Mouse (Mus musculus): Measurements from ENCODE around the gene Gsk3a. TPM values are rescaled to one million over a fixed set of nuclear protein-coding genes. Genes with fewer than 3 reads are reported as not detected.

Gene Gsk3a
- polyA plus RNA-seq, 1 experiment = 226 TPM

DNA sequence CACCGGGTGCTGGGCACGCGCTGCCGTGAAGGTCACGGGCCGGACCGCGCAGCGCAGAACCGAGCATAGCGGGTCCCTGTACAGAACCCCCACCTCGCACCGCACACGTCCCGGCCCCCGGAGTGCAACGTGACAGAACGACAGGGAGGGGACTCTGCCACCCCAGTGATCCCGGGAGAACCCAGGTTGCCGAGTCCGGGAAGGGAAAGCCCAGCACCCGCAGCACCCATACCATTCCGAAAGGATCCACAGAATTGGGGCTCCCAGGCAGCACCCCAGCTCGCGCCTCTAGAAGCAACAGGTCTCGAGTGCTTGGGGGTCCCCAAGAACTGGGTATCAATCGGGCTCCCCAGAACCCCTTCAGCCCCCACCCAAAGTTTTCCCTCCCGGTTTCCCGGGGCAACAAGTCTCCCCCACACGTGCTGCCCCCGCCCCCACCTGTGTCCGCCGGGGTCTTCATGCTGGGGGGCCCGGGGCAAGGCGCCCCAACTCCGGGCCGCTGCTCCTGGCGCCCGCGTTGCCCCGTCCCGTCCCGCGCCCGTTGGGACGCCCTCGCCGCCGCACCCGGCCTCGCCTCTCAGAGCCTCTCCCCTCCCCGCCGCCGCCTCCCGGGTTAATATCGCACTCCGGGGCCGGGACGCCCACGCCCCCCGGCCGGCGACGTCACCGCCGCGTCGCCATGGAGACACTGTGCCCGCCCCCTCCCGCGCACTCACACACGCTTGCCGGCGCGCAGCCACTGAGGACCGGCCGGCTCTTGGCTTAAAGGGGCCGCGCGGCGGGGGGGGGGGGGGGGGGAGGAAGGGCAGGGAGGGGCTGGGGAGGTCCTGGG lies 12.7 kb upstream of the Gsk3a start, which contains the start of gene Erf:
Gene Erf, minus strand, starts transcription at position 621 of the 832 bp plus-strand sequence.
- DNase-seq = peak; percentile 91 to 92
- peak within 1 kb of the TSS; percentile 72 for H3K4me3 ChIP-seq (replicated peaks; ENCODE audit: insufficient read depth, low read depth, low read length)

DNA sequence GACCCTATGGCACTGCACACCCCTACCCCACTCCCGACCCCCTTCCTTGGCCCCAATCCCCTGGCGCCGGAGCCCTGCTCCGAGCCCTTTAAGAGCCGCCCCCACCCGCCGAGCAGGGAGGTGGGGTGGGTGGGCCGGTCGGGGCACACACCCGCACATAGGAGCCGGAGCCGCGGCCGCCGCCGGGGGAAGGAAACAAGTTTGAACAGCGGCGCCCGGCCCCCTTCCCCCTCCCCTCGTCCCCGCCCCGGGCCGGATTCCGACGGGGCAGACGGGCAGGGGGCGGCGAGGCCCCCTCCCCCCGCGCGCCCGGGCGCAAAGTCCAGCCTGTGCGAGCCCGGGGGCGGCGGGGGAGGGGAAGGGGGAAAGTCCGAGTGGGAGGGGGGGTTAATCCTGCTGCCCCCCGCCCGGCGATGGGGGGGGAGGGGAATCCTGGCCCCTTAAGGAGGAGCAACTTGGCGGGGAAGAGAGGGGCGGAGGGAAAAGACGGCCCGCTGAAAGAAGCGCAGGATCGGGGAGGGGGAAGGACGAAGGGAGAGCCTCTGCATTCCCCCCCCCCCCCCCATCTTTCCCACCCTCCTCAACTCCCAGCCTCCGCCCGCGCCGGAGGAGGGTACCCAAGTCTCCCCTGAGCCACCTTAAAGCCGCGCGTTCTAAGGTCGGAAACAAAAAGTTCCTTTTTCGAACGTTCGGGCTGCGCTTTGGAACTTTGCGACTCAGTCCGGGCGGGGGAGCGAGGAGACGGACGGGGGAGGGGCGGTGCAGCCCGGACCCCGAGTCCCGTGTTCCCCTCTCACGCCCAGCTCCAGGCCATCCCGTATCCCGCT lies 11.9 kb upstream of the Gsk3a start:
- under 1% methylated on average over 61 of the region's 73 CpGs for WGBS
- TF ChIP-seq CTCF (IDR thresholded peaks at IDR 0.05; ENCODE audit: borderline replicate concordance, insufficient read depth, low read depth, low read length) = no peak
- TF ChIP-seq POLR2A (IDR thresholded peaks at IDR 0.05; ENCODE audit: borderline replicate concordance, insufficient read depth, low read length) = no peak; the same call in 1 of the 2 replicates
- H3K27ac ChIP-seq (ENCODE audit: insufficient read depth, low read length) = peak overlapping the region; percentile 60
- no peaks in the 10 kb centered on the region for H3K27me3 ChIP-seq (ENCODE audit: control insufficient read depth, insufficient read depth, low read length)
- H3K4me1 ChIP-seq (ENCODE audit: control insufficient read depth, insufficient read depth, low read length) = peaks cover 17% of the 10 kb centered on the region; the same call in 1 of the 2 replicates
- H3K4me3 ChIP-seq (replicated peaks; ENCODE audit: insufficient read depth, low read depth, low read length) = peak overlapping the region; percentile 72
- peak; percentile 66 to 67 for DNase-seq

More for the DNA sequence above, 12.7 kb upstream of the Gsk3a start, which contains the start of gene Erf:
- TF ChIP-seq CTCF (IDR thresholded peaks at IDR 0.05; ENCODE audit: borderline replicate concordance, insufficient read depth, low read depth, low read length) = no peak
- peak; percentile 35; the same call in 1 of the 2 replicates for TF ChIP-seq POLR2A (IDR thresholded peaks at IDR 0.05; ENCODE audit: borderline replicate concordance, insufficient read depth, low read length)
- WGBS = 1% methylated on average over 67 of the region's 81 CpGs
- Histone ChIP-seq H3K4me1 (ENCODE audit: control insufficient read depth, insufficient read depth, low read length) (peaks cover 17% of the 10 kb centered on the region; the same call in 1 of the 2 replicates), H3K27ac (ENCODE audit: insufficient read depth, low read length) (peak within 1 kb of the TSS; percentile 98), H3K27me3 (ENCODE audit: control insufficient read depth, insufficient read depth, low read length) (no peaks in the 10 kb centered on the region)

DNA sequence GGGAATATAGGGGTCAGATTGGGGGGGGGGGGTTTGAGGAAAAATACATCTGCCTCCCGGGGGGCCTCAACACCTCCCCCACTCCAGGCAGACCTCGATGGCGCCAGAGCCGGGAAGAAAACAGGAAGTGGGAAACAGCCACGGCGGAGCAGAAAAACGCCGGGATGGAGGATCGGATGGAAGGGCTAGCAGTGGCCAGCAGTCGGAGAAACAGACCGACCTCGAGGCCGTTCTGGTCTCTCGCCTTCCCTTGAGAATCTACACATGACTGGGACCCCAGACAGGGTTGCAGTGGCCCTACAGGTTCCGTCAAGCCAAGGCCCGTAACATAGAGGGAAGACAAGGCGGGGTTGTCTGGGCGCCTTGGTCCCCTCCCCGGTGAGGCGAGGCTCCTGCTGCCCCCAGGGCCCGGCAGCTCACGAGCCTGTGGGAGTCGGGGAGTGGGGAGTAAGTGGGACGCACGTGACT lies 11.2 kb upstream of the Gsk3a start:
- WGBS = under 1% methylated on average over 25 of the region's 25 CpGs
- no peaks in the 10 kb centered on the region for H3K27me3 ChIP-seq (ENCODE audit: control insufficient read depth, insufficient read depth, low read length)

DNA sequence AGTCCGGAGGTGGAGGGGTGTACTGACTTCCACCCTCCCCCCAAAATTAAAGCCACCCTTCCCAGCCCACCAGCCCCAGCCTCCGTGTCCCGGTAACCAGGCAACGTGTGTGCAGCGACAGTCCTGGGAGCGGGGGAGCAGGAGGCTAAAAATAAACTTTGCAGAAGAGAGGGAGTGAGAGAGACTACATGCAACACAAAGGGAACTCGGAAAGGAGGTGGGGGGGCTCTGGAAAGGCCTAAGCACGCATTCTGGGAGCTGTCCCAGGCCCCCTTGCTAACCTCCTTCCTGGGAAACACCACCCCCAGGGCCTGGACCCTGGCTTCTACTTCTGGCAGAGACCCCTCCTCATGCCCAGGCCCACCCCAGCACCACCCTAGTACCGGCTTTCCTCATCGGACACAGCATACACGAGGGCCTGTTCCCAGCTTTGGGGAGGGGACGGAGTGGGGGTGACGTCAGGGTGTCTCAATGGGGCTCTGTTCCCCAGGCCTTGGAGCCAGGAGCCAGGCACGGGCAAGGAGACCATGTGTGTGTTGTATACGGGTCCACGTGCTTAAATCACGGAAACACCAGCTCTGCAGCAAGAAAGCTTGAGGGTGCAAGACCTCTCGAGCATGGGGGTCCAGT lies 10.5 kb upstream of the Gsk3a start:
- H3K27me3 ChIP-seq (ENCODE audit: control insufficient read depth, insufficient read depth, low read length) = no peaks in the 10 kb centered on the region
- TF ChIP-seq CTCF (IDR thresholded peaks at IDR 0.05; ENCODE audit: borderline replicate concordance, insufficient read depth, low read depth, low read length) = no peak
- TF ChIP-seq POLR2A (IDR thresholded peaks at IDR 0.05; ENCODE audit: borderline replicate concordance, insufficient read depth, low read length) = no peak
- peaks cover 17% of the 10 kb centered on the region; the same call in 1 of the 2 replicates for H3K4me1 ChIP-seq (ENCODE audit: control insufficient read depth, insufficient read depth, low read length)
- DNase-seq = peak; percentile 55
- WGBS = 15% methylated on average over 18 of the region's 18 CpGs
- peak overlapping the region; percentile 39 for H3K4me3 ChIP-seq (replicated peaks; ENCODE audit: insufficient read depth, low read depth, low read length)
- H3K27ac ChIP-seq (ENCODE audit: insufficient read depth, low read length) = peak overlapping the region; percentile 56; the same call in 1 of the 2 replicates

More for the DNA sequence above, 11.2 kb upstream of the Gsk3a start:
- Histone ChIP-seq H3K4me1 (ENCODE audit: control insufficient read depth, insufficient read depth, low read length) (peaks cover 17% of the 10 kb centered on the region; the same call in 1 of the 2 replicates), H3K27ac (ENCODE audit: insufficient read depth, low read length) (peak overlapping the region; percentile 60), H3K4me3 (replicated peaks; ENCODE audit: insufficient read depth, low read depth, low read length) (peak overlapping the region; percentile 72)
- peak in 1 of 2 experiments; percentile 53 for DNase-seq
- peak; percentile 16; the same call in 1 of the 2 replicates for TF ChIP-seq POLR2A (IDR thresholded peaks at IDR 0.05; ENCODE audit: borderline replicate concordance, insufficient read depth, low read length)
- no peak for TF ChIP-seq CTCF (IDR thresholded peaks at IDR 0.05; ENCODE audit: borderline replicate concordance, insufficient read depth, low read depth, low read length)

DNA sequence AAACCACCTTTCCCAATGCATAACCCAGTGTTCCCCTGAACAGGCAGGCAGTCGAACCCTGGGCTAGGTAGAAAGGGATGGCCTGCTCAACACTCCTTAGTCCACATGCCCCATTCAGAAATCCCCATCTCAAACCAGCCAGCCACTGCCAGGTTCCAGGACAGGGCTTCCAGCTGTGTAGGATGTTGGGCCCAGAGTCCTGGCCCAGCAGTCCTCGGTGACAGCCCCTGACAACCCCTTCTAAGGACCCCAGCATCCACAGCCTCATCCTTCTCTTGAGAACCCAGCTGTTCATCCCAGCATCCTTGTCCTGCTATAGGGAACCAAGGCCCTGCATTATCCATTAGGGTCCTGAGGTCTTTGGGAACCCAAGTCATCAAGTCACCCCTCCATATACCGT lies 9.8 kb upstream of the Gsk3a start:
- DNase-seq = no peak
- H3K27me3 ChIP-seq (ENCODE audit: control insufficient read depth, insufficient read depth, low read length) = no peaks in the 10 kb centered on the region
- 34% methylated on average over 3 of the region's 3 CpGs for WGBS

DNA sequence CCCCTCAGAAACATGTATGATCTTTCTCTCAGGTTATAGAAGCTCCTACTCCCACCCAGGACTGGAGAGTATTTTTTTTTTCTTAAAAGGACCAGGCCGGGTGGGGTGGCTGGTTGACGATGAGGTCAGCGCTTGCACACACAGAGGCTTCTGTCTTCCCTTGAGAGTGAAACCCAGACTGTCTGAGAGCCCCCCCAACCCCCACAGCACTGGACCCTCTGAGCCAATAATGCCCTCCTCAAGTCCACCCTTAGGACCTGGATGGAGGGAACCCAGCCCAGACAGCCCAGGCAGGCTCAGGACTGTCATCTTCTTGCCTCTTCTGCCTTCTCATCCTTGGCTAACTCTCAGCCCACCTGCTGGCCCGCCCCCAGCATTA lies 9.1 kb upstream of the Gsk3a start:
- no peaks in the 10 kb centered on the region for H3K27me3 ChIP-seq (ENCODE audit: control insufficient read depth, insufficient read depth, low read length)
- H3K27ac ChIP-seq (ENCODE audit: insufficient read depth, low read length) = no peak overlapping the region
- TF ChIP-seq POLR2A (IDR thresholded peaks at IDR 0.05; ENCODE audit: borderline replicate concordance, insufficient read depth, low read length) (no peak), CTCF (IDR thresholded peaks at IDR 0.05; ENCODE audit: borderline replicate concordance, insufficient read depth, low read depth, low read length) (no peak)
- H3K4me3 ChIP-seq (replicated peaks; ENCODE audit: insufficient read depth, low read depth, low read length) = no peak overlapping the region
- no peak for DNase-seq
- peaks cover 13% of the 10 kb centered on the region; the same call in 1 of the 2 replicates for H3K4me1 ChIP-seq (ENCODE audit: control insufficient read depth, insufficient read depth, low read length)
- WGBS = 33% methylated on average over 4 of the region's 4 CpGs

More for the DNA sequence above, 9.8 kb upstream of the Gsk3a start:
- Histone ChIP-seq H3K4me3 (replicated peaks; ENCODE audit: insufficient read depth, low read depth, low read length) (no peak overlapping the region), H3K27ac (ENCODE audit: insufficient read depth, low read length) (peak overlapping the region; percentile 47; the same call in 1 of the 2 replicates), H3K4me1 (ENCODE audit: control insufficient read depth, insufficient read depth, low read length) (peaks cover 17% of the 10 kb centered on the region; the same call in 1 of the 2 replicates)
- TF ChIP-seq CTCF (IDR thresholded peaks at IDR 0.05; ENCODE audit: borderline replicate concordance, insufficient read depth, low read depth, low read length) (no peak), POLR2A (IDR thresholded peaks at IDR 0.05; ENCODE audit: borderline replicate concordance, insufficient read depth, low read length) (no peak)
